Mouse (Mus musculus) cerebellum, adult 11 months (tissue): ENCODE data around the gene Dctn3.

Source experiments
- DNase-seq: peaks from one replicate; pipeline ENCODE4 v3.0.0; 2022

Dctn3 gene

GRCm38 (mm10) chr4:41670836-41671235 lies 52.1 kb downstream of the Dctn3 start:
- DNase-seq: no peak

- DNase-seq: no peak
Measured at GRCm38 (mm10) chr4:41666646-41667045, 56.3 kb downstream of the Dctn3 start.

GRCm38 (mm10) chr4:41665009-41665675 lies 57.8 kb downstream of the Dctn3 start:
- DNase-seq: no peak
